Mouse (Mus musculus): Measurements from ENCODE around the gene Nek5.
"Not testable (repeated sequence)": the region's sequence is repeated elsewhere in the genome, so short reads cannot be mapped to it uniquely, and the experiment has no call there.

The Nek5 gene

GRCm38 (mm10) chr8:22124220-22125152, at the start of gene Nek5:
Gene Nek5 (minus strand): TSS chr8:22125053.
- DNase-seq, result peak; percentile 66 to 76

GRCm38 (mm10) chr8:22169167-22169566, 44.3 kb upstream of the Nek5 start:
- DNase-seq, result no peak

- peak; percentile 84 to 91 for DNase-seq
Observed at GRCm38 (mm10) chr8:22166080-22166603, 41.3 kb upstream of the Nek5 start, which contains the start of gene Nek3. Gene Nek3 (minus strand): TSS chr8:22166435.

GRCm38 (mm10) chr8:22165251-22166079, 40.6 kb upstream of the Nek5 start:
- peak in 1 of 2 experiments; percentile 5 for DNase-seq

- no peak for DNase-seq
Observed at GRCm38 (mm10) chr8:22164431-22164830, 39.6 kb upstream of the Nek5 start.

- no peak for DNase-seq
Observed at GRCm38 (mm10) chr8:22162206-22162605, 37.4 kb upstream of the Nek5 start.

GRCm38 (mm10) chr8:22150345-22150663, 25.5 kb upstream of the Nek5 start:
- DNase-seq, result peak; percentile 18 to 37

- DNase-seq, result no peak
Observed at GRCm38 (mm10) chr8:22149643-22150344, 24.9 kb upstream of the Nek5 start.

GRCm38 (mm10) chr8:22148367-22148740, 23.5 kb upstream of the Nek5 start:
- DNase-seq, result no peak

GRCm38 (mm10) chr8:22147706-22148366, 23.0 kb upstream of the Nek5 start:
- DNase-seq, result no peak

- no peak for DNase-seq
Observed at GRCm38 (mm10) chr8:22145831-22146230, 21.0 kb upstream of the Nek5 start.

GRCm38 (mm10) chr8:22143764-22144491, 19.1 kb upstream of the Nek5 start:
- DNase-seq, result no peak

GRCm38 (mm10) chr8:22142592-22142991, 17.7 kb upstream of the Nek5 start:
- DNase-seq, result no peak

GRCm38 (mm10) chr8:22141836-22142385, 17.1 kb upstream of the Nek5 start:
- no peak for DNase-seq

GRCm38 (mm10) chr8:22136462-22136861, 11.6 kb upstream of the Nek5 start:
- not testable (repeated sequence) for DNase-seq

- DNase-seq, result no peak
Observed at GRCm38 (mm10) chr8:22134750-22135135, 9.9 kb upstream of the Nek5 start.

- no peak for DNase-seq
Observed at GRCm38 (mm10) chr8:22134078-22134749, 9.4 kb upstream of the Nek5 start.

- no peak for DNase-seq
Observed at GRCm38 (mm10) chr8:22132062-22132461, 7.2 kb upstream of the Nek5 start.

GRCm38 (mm10) chr8:22107020-22107419, 17.8 kb downstream of the Nek5 start:
- no peak for DNase-seq

GRCm38 (mm10) chr8:22091568-22091967, 33.3 kb downstream of the Nek5 start:
- DNase-seq, result peak in 1 of 2 experiments; percentile 16

GRCm38 (mm10) chr8:22089226-22089625, 35.6 kb downstream of the Nek5 start:
- DNase-seq, result no peak
